Mouse (Mus musculus) left cerebral cortex, postnatal 14 days (tissue): Measurements from ENCODE around the gene Olfr281. TPM values are rescaled to one million over a fixed set of nuclear protein-coding genes. Genes with fewer than 3 reads are reported as not detected.

Source experiments
- DNase-seq, 2 experiments: peaks; one replicate each; pipeline ENCODE4 v3.0.0; 2021 to 2022; ENCODE audit warnings: low spot score in 2 of 2, mixed read lengths in 1 of 2
- intact Hi-C: fragments of 180-260 bp; cut with DNase I; formaldehyde crosslinking; loops from one replicate; pipeline ENCODE4 v1.15.1; 2025
- total RNA-seq, 2 experiments: library from RNA; stranded (reverse); gene quantifications; 2 replicates each; pipeline ENCODE4 v1.2.3; 2021

Gene Olfr281
- total RNA-seq, 2 experiments from 2014 or later, result not detected

DNA sequence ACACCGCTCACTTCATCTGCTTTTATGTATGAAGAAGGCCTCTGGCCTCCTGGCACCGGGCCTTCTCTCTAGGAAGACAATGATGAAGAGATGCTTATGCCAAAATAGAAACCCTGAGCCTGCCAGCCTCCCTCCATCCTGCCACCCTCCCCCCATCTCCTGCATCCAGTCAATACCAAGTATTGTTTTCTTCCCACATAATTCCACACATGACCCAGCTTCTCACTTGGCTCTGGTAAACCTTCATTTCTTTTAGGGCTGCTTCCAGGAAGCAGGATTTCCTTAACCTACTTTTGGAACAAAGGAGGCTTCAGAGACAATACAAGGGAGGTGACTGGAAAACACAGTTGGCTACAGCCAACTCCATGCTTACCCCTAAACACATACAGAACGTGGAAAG is 30.3 kb downstream of the Olfr281 start, which contains the start of gene Lalba:
TSS of gene Lalba (minus strand) at position 21 of the 400 bp plus-strand sequence.
- intact Hi-C loops, result no loop called here
- DNase-seq, result no peak

- intact Hi-C loops, result no loop called here
Observed at GRCm38 (mm10) chr15:98483907-98484886, 31.8 kb downstream of the Olfr281 start.

GRCm38 (mm10) chr15:98486433-98487021 is 34.1 kb downstream of the Olfr281 start:
- intact Hi-C loops, result no loop called here
- DNase-seq, result no peak

More at GRCm38 (mm10) chr15:98483907-98484886, 31.8 kb downstream of the Olfr281 start:
- no peak for DNase-seq

- intact Hi-C loops, result no loop called here
- DNase-seq, result no peak
Observed at GRCm38 (mm10) chr15:98491332-98491731, 38.9 kb downstream of the Olfr281 start.

DNA sequence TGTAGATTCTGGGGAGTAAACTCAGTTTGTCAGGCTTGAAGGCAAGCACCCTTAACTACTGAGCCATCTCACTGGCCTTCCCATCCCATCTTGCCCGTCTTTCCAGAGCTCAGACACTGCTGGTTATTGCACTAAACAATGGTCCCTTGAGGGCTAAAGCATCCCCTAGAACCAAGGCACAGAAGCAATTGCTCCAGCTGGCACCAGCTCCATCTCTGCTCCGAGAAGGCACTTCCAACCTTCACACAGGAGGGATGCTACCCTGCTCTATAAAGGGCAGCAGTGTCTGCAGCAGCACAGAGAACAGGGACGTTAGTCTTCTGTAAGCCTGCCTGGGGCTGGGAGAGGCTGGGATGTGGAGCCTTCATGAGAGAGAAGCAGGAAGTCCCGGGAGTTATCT is 39.7 kb downstream of the Olfr281 start, which contains the start of gene Olfr279:
TSS of gene Olfr279 (plus strand) at position 301 of the 400 bp plus-strand sequence.
- intact Hi-C loops, result no loop called here
- DNase-seq, result no peak

GRCm38 (mm10) chr15:98497631-98498030 is 45.2 kb downstream of the Olfr281 start:
- intact Hi-C loops, result no loop called here
- no peak for DNase-seq

- intact Hi-C loops, result loop anchor here (10.0 kb wide), 1 partner anchor 89 kb away; no protein-coding TSS in a partner anchor
- no peak for DNase-seq
Observed at GRCm38 (mm10) chr15:98503317-98503716, 50.9 kb downstream of the Olfr281 start.

DNA sequence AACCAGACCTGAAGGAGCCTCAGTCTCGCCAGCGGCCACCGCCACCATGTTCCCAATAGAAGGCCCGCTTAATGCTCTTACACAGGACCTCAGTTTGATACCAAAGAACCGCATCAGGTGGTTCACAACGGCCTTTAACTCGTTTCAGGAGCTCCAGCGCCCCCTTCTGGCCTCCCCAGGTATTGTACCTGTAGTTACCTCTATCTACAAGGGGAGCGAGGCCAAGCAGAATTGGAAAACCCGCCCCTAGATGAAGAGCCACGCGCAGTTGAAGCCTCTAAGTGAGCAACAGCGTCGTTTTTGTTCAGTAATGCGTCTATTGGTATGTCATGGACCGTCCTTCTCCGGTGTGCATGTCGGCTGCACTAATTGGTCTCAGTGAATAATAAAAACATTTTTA is 52.1 kb downstream of the Olfr281 start:
- DNase-seq, result peak; percentile 80 to 83
- intact Hi-C loops, result loop anchor here (10.0 kb wide), 1 partner anchor 90 kb away; no protein-coding TSS in a partner anchor

DNA sequence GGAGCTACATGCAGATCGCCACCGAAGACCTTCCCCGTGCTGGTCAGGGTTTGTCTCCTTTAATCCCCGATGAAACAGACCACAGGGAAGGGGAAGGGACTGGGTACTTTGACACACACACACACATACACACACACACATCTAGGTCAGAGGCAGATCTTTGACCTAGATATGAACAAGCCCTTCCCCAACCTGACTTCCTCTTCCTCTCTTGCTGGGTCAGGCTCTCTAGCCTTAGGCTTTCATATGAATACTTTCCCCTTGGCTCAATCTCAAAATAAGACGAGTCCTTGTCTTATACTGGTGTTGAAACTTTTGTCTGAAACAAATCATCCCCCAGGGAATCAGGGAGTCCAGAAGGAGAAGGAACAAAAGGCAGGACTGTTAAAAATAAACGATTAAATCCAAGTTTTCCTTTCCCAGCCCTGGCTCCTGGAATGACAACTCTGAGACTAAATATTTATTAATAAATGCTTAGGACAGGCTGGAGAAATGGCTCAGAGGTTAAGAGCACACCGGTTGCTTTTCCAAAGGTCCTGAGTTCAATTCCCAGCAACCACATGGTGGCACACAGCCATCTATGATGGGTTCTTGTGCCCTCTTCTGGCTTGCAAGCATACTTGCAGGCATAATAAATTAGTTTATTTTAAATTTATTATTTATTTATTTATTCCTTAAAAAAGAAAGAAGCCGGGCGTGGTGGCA is 54.0 kb downstream of the Olfr281 start:
- no peak for DNase-seq
- intact Hi-C loops, result loop anchor here (10.0 kb wide), 1 partner anchor 92 kb away; no protein-coding TSS in a partner anchor

- DNase-seq, result no peak
- intact Hi-C loops, result loop anchor here (10.0 kb wide), 1 partner anchor 93 kb away; no protein-coding TSS in a partner anchor
Observed at GRCm38 (mm10) chr15:98507321-98507720, 54.9 kb downstream of the Olfr281 start.

GRCm38 (mm10) chr15:98509387-98509786 is 57.0 kb downstream of the Olfr281 start:
- intact Hi-C loops, result loop anchor here (10.0 kb wide), 1 partner anchor 95 kb away; no protein-coding TSS in a partner anchor
- no peak for DNase-seq

Other genes starting within 250 kb of the Olfr281 start
- gene Gm44579, start 231.6 kb upstream of the Olfr281 start, total RNA-seq, result not detected
- 1 to 10 TPM; 1.8 to 2.4 TPM for gene Olfr287, start 231.5 kb upstream of the Olfr281 start, total RNA-seq
- gene Olfr286, start 218.1 kb upstream of the Olfr281 start, total RNA-seq, result not detected
- gene H1fnt, start 195.3 kb upstream of the Olfr281 start, total RNA-seq, result not detected
- 1 to 10 TPM; 6.9 to 7.0 TPM for gene Zfp641, start 156.4 kb upstream of the Olfr281 start, total RNA-seq
- not detected for gene Olfr285, start 135.2 kb upstream of the Olfr281 start, total RNA-seq
- gene Olfr284, start 111.6 kb upstream of the Olfr281 start, total RNA-seq, result not detected
- not detected for gene Olfr283, start 71.6 kb upstream of the Olfr281 start, total RNA-seq
- gene Olfr282, start 21.4 kb upstream of the Olfr281 start, total RNA-seq, result not detected
- not detected for gene OR5BS1P, start 17.3 kb downstream of the Olfr281 start, total RNA-seq
- gene Lalba, start 30.1 kb downstream of the Olfr281 start, total RNA-seq, result not detected
- gene Olfr279, start 39.8 kb downstream of the Olfr281 start, total RNA-seq, result under 1 TPM in 1 of 2 experiments, not detected in 1; 0.11 TPM
- 10 to 100 TPM; 59.5 to 61.0 TPM for gene Kansl2, start 81.7 kb downstream of the Olfr281 start, total RNA-seq
- 10 to 100 TPM; 40.5 to 45.3 TPM for gene Ccnt1, start 118.3 kb downstream of the Olfr281 start, total RNA-seq
- gene 4930415O20Rik, start 118.4 kb downstream of the Olfr281 start, total RNA-seq, result not detected
- gene Adcy6, start 157.5 kb downstream of the Olfr281 start, total RNA-seq, result 10 to 100 TPM; 47.8 to 50.2 TPM
- gene Cacnb3, start 178.3 kb downstream of the Olfr281 start, total RNA-seq, result 100 to 1,000 TPM; 217 to 244 TPM
- gene Ddx23, start 210.3 kb downstream of the Olfr281 start, total RNA-seq, result 10 to 100 TPM; 56.0 to 57.6 TPM
- 10 to 100 TPM; 53.9 to 64.1 TPM for gene Rnd1, start 224.9 kb downstream of the Olfr281 start, total RNA-seq